Mouse (Mus musculus): ENCODE results near the gene Lrrc55.

DNA sequence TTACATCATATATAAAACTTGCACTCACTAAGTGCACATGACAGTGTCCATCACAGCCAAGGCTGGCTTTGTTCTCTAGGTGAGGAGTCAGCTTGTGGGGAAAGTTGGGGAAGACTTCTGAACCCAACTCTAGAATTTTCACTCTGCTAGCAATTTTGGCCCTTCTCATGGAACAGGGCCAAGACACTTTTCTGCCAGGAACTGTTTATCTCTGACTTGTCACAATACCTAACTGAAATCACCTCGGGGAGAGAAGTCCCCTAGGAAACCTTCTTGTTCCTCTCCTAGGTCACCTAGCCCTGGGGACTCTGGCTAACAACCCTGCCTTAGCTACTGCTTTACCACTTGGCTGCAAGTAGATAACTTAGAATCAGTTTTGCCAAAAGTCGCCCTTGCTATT, 64.8 kb downstream of the Lrrc55 start:
- TF ChIP-seq GATA1 (IDR thresholded peaks at IDR 0.05; ENCODE audit: borderline replicate concordance, low read length) (no peak), FLI1 (IDR thresholded peaks at IDR 0.05; ENCODE audit: low read length) (no peak)
